Mouse (Mus musculus): ENCODE measurements at regions not wholly inside any gene's neighbourhood (a gene's known extent, or its start where the extent isn't known, plus 50 kb on each side); places are given as distances from the start of the nearest gene placed in this dataset.

DNA sequence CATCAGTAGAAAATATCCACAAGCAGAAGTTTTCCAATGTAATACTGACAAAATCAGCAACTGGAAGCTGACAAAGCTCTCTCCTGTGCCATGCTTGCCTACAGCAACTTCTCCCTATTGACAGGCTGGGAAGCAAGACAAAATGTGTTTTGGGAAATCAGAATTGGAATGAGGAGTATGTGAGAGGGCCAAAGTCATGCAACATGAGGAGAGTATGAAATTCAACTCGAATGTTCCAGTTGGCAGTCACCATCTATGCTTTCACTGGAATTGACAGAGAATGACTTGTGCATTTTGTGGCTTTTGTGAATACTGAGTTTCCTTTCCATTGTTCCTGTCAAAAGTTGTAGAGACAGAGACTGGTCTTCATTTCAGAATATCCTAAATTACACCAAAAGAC is 409.7 kb downstream of the Car8 start:
- TF ChIP-seq ETS1 (conservative IDR thresholded peaks at IDR 0.05; ENCODE audit: low read depth, low read length) (no peak), CHD1 (IDR thresholded peaks at IDR 0.05; ENCODE audit: low read depth, low read length) (no peak), CTCF (conservative IDR thresholded peaks at IDR 0.05 in 1 of 2, IDR thresholded peaks at IDR 0.05 in 1 of 2; ENCODE audit: low read depth in 2 of 2, low read length in 2 of 2) (no peak), CHD2 (IDR thresholded peaks at IDR 0.05; ENCODE audit: low read length) (no peak), SMC3 (IDR thresholded peaks at IDR 0.05; ENCODE audit: low read depth, low read length) (no peak), EP300 (IDR thresholded peaks at IDR 0.05; ENCODE audit: low read length) (no peak), TBP (conservative IDR thresholded peaks at IDR 0.05; ENCODE audit: low read depth, low read length) (no peak), POLR2A (IDR thresholded peaks at IDR 0.05; ENCODE audit: low read depth, low read length) (no peak), HCFC1 (IDR thresholded peaks at IDR 0.05; ENCODE audit: low read depth, low read length) (no peak), E2F4 (IDR thresholded peaks at IDR 0.05; ENCODE audit: insufficient replicate concordance, low read depth, low read length) (no peak), ZNF384 (IDR thresholded peaks at IDR 0.05; ENCODE audit: low read depth, low read length) (no peak), IRF4 (IDR thresholded peaks at IDR 0.05; ENCODE audit: low read depth, low read length) (no peak), KAT2A (IDR thresholded peaks at IDR 0.05; ENCODE audit: insufficient replicate concordance, low read length) (no peak), MAFK (IDR thresholded peaks at IDR 0.05; ENCODE audit: insufficient replicate concordance, low read length) (no peak)

Data from CH12.LX (cell line).